Mouse (Mus musculus): ENCODE results near the gene Dcaf1. TPM values are rescaled to one million over a fixed set of nuclear protein-coding genes. Genes with fewer than 3 reads are reported as not detected.

Dcaf1 gene
- total and polyA plus RNA-seq, 3 experiments, result 40.9 to 43.9 (median 42.9) TPM

- no peak for TF ChIP-seq UBTF (IDR thresholded peaks at IDR 0.05; ENCODE audit: low read depth, low read length)
- no peak for TF ChIP-seq ZC3H11A (IDR thresholded peaks at IDR 0.05; ENCODE audit: low read depth, low read length)
Measured at GRCm38 (mm10) chr9:106908715-106909114, 87.0 kb downstream of the Dcaf1 start (continued).

GRCm38 (mm10) chr9:106911624-106912023, 90.0 kb downstream of the Dcaf1 start:
- H3K9ac ChIP-seq (ENCODE audit: insufficient read depth, low read depth), result no peak overlapping the region
- peaks cover 32% of the 10 kb centered on the region for H3K27me3 ChIP-seq (replicated peaks)
- in situ Hi-C loops (cut with MboI; ENCODE audit: low pct_ligation_motif_present, low pct_unique_long_range_greater_than_20kb, low sequenced_read_pairs) (no loop called here), dilution Hi-C loops (cut with MboI; ENCODE audit: extremely low pct_ligation_motif_present, extremely low pct_unique_long_range_greater_than_20kb, low sequenced_read_pairs) (no loop called here)
- no peak overlapping the region for H3K4me2 ChIP-seq (ENCODE audit: insufficient read depth, low read depth, poor library complexity, severe bottlenecking)
- H3K27ac ChIP-seq (ENCODE audit: insufficient read depth, low read depth), result no peak overlapping the region
- H3K4me1 ChIP-seq (ENCODE audit: control insufficient read depth in 1 of 2, insufficient read depth in 2 of 2), result no peaks in the 10 kb centered on the region
- H3K36me3 ChIP-seq (replicated peaks in 1 of 2; ENCODE audit: control insufficient read depth in 1 of 2, insufficient read depth in 1 of 2, low read length in 1 of 2), result no peaks in the 10 kb centered on the region
- no peaks in the 10 kb centered on the region for H3K9me3 ChIP-seq (replicated peaks; ENCODE audit: low read length)
- DNase-seq (ENCODE audit: extremely low read depth), result no peak
- H3K4me3 ChIP-seq (replicated peaks in 1 of 3; ENCODE audit: low read depth in 2 of 3, low read length in 2 of 3, poor library complexity in 1 of 3), result no peak overlapping the region
- no peaks in the 10 kb centered on the region for H3K79me2 ChIP-seq (replicated peaks; ENCODE audit: control insufficient read depth, extremely low read depth, insufficient read depth, poor library complexity, severe bottlenecking)
- TF ChIP-seq TBP (conservative IDR thresholded peaks at IDR 0.05; ENCODE audit: low read depth, low read length), result no peak
- TF ChIP-seq IRF4 (IDR thresholded peaks at IDR 0.05; ENCODE audit: low read depth, low read length), result no peak
- no peak for TF ChIP-seq BHLHE40 (IDR thresholded peaks at IDR 0.05; ENCODE audit: low read depth, low read length)
- TF ChIP-seq EP300 (IDR thresholded peaks at IDR 0.05; ENCODE audit: low read length), result no peak
- no peak for TF ChIP-seq USF1 (IDR thresholded peaks at IDR 0.05; ENCODE audit: low read depth, low read length)

GRCm38 (mm10) chr9:106913759-106914158, 92.1 kb downstream of the Dcaf1 start:
- Histone ChIP-seq H3K36me3 (replicated peaks in 1 of 2; ENCODE audit: control insufficient read depth in 1 of 2, insufficient read depth in 1 of 2, low read length in 1 of 2) (no peaks in the 10 kb centered on the region), H3K79me2 (replicated peaks; ENCODE audit: control insufficient read depth, extremely low read depth, insufficient read depth, poor library complexity, severe bottlenecking) (no peaks in the 10 kb centered on the region), H3K4me3 (replicated peaks in 1 of 3; ENCODE audit: low read depth in 2 of 3, low read length in 2 of 3, poor library complexity in 1 of 3) (no peak overlapping the region), H3K27ac (ENCODE audit: insufficient read depth, low read depth) (no peak overlapping the region), H3K4me2 (ENCODE audit: insufficient read depth, low read depth, poor library complexity, severe bottlenecking) (no peak overlapping the region), H3K9me3 (replicated peaks; ENCODE audit: low read length) (no peaks in the 10 kb centered on the region), H3K9ac (ENCODE audit: insufficient read depth, low read depth) (no peak overlapping the region), H3K27me3 (replicated peaks) (peaks cover 32% of the 10 kb centered on the region), H3K4me1 (ENCODE audit: control insufficient read depth in 1 of 2, insufficient read depth in 2 of 2) (no peaks in the 10 kb centered on the region)
- TF ChIP-seq ZMIZ1 (IDR thresholded peaks at IDR 0.05; ENCODE audit: low read depth, low read length) (no peak), TBP (conservative IDR thresholded peaks at IDR 0.05; ENCODE audit: low read depth, low read length) (no peak), MXI1 (IDR thresholded peaks at IDR 0.05; ENCODE audit: low read depth, low read length) (no peak), MEF2A (IDR thresholded peaks at IDR 0.05; ENCODE audit: borderline replicate concordance, low read depth, low read length) (no peak), RCOR1 (conservative IDR thresholded peaks at IDR 0.05; ENCODE audit: low read depth, low read length) (no peak), POLR2AphosphoS2 (IDR thresholded peaks at IDR 0.05; ENCODE audit: low read depth, low read length) (no peak), GABPA (IDR thresholded peaks at IDR 0.05; ENCODE audit: insufficient replicate concordance, low read depth, low read length) (no peak), UBTF (IDR thresholded peaks at IDR 0.05; ENCODE audit: low read depth, low read length) (no peak), CTCF (conservative IDR thresholded peaks at IDR 0.05 in 1 of 2, IDR thresholded peaks at IDR 0.05 in 1 of 2; ENCODE audit: low read depth in 2 of 2, low read length in 2 of 2) (peak in 1 of 2 experiments; percentile 63; a peak in 2 of 4 replicates), BHLHE40 (IDR thresholded peaks at IDR 0.05; ENCODE audit: low read depth, low read length) (no peak), JUND (conservative IDR thresholded peaks at IDR 0.05; ENCODE audit: low read depth, low read length) (no peak), SMC3 (IDR thresholded peaks at IDR 0.05; ENCODE audit: low read depth, low read length) (peak; percentile 36), RAD21 (IDR thresholded peaks at IDR 0.05; ENCODE audit: low read depth, low read length) (peak; percentile 59), PAX5 (IDR thresholded peaks at IDR 0.05; ENCODE audit: low read length) (no peak), MAX (IDR thresholded peaks at IDR 0.05; ENCODE audit: low read length) (no peak), NELFE (IDR thresholded peaks at IDR 0.05; ENCODE audit: low read depth, low read length) (no peak)
- dilution Hi-C loops (cut with MboI; ENCODE audit: extremely low pct_ligation_motif_present, extremely low pct_unique_long_range_greater_than_20kb, low sequenced_read_pairs) (no loop called here), in situ Hi-C loops (cut with MboI; ENCODE audit: low pct_ligation_motif_present, low pct_unique_long_range_greater_than_20kb, low sequenced_read_pairs) (no loop called here)
- no peak for DNase-seq (ENCODE audit: extremely low read depth)
